Mouse (Mus musculus) activated CD4-positive, CD25-positive, alpha-beta regulatory T cell, adult 4 months (primary cell): ENCODE data around the gene Gzmg. TPM values are rescaled to one million over a fixed set of nuclear protein-coding genes. Genes with fewer than 3 reads are reported as not detected.
"Not testable (repeated sequence)": the region's sequence is repeated elsewhere in the genome, so short reads cannot be mapped to it uniquely, and the experiment has no call there.

Experiments
- ATAC-seq: one replicate; pipeline ENCODE4 v1.8.0; 2017
- polyA plus RNA-seq, 2 experiments: library from polyadenylated mRNA; unstranded; fragments of 100-300 nt; shearing (Covaris generic); gene quantifications; one replicate each; pipeline ENCODE4 v1.2.1; 2017

Gene Gzmg
- polyA plus RNA-seq, result not detected

DNA sequence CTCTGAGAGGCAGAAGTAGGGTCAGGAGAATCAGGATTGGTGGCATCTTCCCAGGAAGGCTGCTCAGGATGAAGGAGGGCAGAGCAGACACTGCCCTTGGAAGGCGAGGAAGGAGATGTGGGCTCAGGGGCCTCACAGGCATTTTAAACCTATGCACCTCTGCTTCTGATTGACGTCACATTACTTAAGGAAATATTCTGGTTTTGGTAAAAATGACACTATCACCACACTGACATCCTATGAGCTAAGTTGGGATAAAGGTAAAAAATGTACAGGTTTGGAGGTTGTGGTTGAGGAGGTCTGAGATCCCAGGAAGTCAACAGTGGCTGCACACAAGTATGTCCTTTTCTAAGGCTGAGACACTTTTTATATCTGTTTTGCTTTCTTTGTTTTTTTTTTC, at the start of gene Gzmg:
Gene Gzmg (minus strand): TSS at position 101 of the 400 bp plus-strand sequence.
- not testable (repeated sequence) for ATAC-seq

DNA sequence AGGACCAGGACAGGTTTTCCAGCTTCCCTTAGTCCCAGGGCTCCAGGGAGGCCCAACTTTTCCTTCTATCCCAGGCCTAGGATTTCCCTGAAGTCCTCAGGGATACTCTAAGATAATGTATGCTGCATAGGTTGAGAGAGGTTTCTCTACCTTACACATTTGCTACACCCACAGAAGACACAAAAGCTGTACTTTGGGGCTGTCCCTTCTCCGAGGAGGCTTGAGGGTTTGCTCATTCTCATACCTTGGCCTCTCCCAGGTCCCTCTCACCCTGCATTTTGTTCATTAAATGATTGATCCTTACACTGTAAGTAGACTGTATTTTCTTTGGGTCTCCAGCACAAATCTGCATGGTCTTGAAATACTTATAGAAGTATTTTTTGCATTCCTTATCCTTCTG, 46.2 kb upstream of the Gzmg start:
- peak; percentile 80 for ATAC-seq

DNA sequence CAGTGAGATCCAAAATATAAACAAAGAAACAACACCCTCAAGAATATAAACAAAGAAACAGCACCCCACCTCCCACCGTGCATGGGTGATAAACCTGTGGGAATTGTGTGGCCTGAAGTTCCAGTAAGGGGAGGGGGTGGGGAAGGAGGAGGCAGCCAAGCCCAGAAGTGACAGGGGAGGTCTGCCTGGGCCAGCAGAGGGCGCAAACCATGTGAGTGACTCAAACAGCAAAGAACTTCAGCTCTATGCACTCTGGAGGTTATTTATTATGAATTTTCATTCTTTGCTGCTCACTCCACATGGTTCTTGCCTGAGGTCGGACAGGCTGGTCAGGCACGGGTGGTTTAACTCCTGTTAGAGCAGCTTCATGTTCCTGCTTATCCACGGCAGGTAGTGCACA, 45.6 kb upstream of the Gzmg start:
- ATAC-seq, result peak; percentile 76

DNA sequence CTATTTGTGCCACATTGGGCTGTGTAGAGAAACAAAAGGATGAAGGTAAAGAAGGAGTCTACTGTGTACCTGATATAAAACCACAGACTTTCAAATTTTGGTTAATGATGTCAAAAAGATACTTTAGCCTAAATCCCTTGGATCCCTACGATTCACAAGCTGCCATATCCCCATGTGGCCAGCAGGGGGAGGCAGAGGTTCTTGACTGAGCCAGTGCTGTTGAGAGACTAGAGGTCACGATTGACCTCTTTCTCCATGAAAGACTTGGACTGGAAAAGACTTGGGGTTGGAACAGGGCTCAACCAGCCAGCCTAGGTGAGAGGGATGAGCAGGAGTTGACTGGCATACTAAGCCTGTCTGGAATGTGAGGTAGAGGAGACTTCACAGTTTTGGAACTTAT, 44.6 kb upstream of the Gzmg start:
- peak; percentile 24 for ATAC-seq

DNA sequence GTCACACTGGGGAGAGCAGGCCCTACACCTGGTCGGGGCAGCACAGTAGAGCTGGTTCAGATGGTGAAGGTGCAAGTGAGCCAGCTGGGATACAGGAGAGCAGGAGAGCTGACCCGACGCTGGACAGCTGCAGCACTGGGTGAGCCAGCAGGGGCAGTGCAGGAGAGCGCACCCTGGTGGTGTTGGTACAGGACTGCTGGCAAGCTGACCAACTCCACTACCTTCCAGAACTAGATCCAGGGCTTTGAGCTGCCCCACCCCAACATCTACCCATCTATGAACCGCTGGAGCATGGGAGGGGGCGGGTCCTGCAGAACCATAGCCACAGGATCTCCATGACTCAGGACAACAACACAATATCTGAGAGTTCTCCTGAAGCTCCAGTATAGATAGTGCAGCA, 27.6 kb upstream of the Gzmg start:
- no peak for ATAC-seq

DNA sequence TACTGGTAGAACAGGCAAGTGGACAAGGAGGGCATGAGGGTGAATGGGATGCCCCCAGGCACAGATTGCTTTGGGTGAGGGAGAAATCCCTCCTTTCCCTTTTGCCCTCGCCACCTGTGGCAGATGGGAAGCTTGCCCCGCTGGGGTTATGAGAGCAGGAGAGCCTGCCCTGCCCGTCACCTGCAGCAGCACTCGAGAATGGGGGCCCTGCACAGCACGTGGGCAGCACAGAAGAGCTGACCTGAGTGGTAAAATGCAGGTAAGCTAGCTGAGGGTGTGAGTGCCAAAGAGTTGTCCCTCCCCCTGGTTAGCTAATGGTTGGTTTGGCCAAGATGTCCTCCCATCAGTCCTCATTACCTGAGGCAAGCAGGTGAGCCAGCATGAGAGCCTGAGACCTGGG, 27.1 kb upstream of the Gzmg start:
- no peak for ATAC-seq

DNA sequence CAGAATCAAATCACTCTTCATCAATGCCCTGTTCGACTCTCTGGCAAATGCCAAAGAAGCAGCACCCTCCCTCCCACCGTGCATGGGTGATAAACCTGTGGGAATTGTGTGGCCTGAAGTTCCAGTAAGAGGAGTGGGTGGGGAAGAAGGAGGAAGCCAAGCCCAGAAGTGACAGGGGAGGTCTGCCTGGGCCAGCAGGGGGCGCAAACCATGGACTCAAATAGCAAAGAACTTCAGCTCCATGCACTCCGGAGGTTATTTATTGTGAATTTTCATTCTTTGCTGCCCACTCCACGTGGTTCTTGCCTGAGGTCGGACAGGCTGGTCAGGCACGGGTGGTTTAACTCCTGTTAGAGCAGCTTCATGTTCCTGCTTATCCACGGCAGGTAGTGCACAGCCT, 18.3 kb upstream of the Gzmg start:
- not testable (repeated sequence) for ATAC-seq

DNA sequence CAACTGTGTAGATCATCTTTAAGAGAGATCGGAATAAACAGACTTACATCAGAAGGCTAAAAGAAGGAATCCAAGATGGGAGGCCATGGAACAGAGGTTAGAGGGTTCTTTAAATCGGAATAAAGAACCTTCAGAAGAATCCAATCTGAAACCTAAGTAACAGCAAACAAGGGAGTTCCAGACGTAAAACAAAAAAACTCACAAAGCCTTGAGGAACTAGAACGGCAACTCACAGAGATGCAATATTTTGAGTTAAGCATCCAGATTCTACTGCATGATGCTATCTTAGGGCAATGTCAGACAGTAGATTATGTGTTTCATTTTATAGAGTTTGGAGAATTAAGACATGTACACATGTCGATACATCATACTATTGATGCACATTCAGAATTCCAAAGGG, 15.1 kb upstream of the Gzmg start, which contains the start of gene Gzmn:
Gene Gzmn (minus strand): TSS at position 101 of the 400 bp plus-strand sequence.
- ATAC-seq, result no peak

DNA sequence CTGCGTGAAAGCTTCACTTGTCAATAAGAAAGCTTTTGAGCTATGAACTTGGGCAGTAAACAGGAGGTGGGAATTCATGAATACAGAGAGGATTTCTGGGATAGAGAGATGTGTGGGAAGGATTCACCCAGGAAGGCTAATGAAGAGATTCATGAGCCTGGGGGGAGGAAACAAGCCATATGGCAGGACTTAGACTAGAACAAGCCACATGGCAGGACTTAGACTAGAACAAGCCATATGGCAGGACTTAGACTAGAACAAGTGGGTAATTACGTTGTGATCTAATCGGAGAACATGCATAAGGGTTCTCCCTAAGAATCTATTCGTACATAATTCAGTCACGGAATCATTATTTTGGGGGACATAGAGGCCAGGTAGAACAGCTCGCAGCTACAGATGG, 14.0 kb upstream of the Gzmg start:
- ATAC-seq, result no peak

DNA sequence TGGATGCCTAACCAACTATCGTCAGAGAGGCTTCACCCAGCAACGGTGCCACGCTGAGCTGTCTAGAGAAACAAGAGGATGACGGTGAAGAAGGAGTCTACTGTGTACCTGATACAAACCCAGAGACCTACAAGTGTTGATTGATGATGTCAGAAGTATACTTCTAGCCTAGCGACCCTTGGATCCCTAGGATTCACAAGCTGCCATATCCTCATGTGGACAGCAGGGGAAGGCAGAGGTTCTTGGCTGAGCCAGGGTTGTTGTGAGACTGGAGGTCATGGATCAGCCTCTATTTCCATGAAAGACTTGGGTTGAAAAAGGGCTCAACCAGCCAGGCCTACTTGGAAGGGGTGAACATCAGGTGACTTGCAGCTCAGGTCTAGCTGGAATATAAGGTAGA, 13.4 kb upstream of the Gzmg start:
- no peak for ATAC-seq

DNA sequence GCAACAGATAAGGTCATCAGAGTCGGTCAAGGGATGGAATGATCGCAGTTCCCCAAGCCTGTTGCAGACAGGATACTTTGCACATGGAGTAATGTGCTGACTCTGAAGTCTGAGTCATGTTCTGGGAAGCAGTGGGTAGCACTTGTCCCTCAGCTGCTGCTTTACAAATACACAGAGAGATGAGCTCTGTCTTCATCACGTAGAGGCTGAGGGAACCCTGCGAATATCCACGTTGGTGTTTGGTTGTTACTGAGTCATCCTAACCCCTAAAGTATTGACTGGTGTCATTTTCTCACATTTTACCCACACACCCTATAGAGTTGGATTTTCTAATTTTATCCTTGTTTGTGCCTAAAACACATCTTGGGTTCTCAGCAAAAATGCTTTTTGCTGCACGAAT, 8.6 kb upstream of the Gzmg start:
- no peak for ATAC-seq

DNA sequence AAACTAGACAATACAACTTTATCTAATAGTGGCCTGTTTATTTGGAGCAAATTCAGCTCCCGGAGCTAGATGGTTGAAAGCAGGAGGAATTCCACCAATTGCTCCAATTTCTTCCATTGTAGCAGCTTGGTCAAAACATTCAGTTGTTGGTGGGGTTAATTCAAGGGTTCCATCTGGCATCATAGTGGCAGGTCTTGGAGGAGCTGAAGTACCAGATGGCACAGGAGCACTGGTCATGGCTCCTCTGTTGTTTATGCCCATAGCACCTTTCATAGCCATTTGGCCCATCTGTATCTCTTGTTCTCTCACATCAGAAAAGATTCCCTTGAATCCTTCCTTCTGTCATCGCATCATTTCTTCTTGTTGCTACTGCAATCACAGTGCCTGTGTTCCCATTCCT, 2.7 kb upstream of the Gzmg start:
- ATAC-seq, result no peak

DNA sequence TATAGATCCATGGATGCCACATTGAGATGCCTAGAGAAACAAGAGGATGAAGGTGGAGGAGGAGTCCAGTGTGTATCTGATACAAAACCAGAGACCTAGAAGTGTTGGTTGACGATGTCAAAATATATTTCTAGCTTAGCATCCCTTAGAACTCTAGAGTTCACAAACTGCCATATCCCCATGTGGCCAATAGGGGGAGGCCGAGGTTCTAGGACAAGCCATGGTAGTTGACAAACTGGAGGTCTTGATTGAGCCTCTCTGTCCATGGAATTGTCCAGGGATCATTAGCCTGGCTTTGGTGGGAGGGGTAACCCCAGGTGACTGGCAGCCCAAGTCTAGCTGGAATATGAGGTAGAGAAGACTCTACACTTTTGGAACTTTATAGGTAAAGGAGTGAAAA, 4.0 kb downstream of the Gzmg start:
- ATAC-seq, result no peak

DNA sequence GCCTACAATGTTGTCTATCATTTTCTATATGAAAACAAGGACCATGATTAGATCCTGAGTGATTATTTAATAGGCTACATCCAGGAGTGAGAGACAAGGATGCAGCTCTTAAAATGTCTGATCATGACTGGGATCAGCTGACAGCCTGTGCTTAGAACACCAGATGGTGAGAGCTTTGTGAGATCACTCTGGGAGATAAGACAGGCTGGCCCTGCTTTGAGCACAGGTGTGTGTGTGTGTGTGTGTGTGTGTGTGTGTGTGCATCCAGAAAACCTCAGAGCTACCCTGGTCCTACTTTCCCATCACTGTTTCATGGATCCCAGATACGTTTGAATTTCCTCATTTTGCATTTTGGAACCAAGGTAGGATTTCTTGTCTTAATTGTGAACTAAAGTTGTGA, 25.7 kb downstream of the Gzmg start:
- not testable (repeated sequence) for ATAC-seq

DNA sequence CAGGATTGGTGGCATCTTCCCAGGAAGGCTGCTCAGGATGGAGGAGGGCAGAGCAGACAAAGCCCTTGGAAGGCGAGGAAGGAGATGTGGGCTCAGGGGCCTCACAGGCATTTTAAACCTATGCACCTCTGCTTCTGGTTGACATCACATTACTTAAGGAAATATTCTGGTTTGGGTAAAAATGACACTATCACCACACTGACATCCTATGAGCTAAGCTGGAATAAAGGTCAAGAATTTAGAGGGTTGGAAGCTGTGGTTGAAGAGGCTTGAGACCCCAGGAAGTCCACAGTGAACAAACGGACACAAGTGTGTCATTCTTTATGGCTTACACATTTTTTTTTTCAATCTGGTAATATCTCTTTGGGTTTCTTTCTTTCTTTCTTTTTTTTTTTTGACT, 26.9 kb downstream of the Gzmg start, which contains the start of gene Gzmd:
Gene Gzmd (minus strand): TSS at position 101 of the 400 bp plus-strand sequence.
- not testable (repeated sequence) for ATAC-seq

DNA sequence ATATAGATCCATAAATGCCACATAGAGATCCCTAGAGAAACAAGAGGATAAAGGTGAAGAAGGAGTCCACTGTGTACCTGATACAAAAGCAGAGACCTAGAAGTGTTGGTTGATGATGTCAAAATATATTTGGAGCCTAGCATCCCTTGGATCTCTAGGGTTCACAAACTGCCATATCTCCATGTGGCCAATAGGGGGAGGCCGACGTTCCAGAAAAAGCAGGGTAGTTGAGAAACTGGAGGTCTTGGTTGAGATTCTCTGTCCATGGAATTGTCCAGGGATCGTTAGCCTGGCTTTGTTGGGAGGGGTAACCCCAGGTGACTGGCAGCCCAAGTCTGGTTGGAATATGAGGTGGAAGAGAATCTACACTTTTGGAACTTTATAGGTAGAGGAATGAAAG, 31.0 kb downstream of the Gzmg start:
- ATAC-seq, result no peak

DNA sequence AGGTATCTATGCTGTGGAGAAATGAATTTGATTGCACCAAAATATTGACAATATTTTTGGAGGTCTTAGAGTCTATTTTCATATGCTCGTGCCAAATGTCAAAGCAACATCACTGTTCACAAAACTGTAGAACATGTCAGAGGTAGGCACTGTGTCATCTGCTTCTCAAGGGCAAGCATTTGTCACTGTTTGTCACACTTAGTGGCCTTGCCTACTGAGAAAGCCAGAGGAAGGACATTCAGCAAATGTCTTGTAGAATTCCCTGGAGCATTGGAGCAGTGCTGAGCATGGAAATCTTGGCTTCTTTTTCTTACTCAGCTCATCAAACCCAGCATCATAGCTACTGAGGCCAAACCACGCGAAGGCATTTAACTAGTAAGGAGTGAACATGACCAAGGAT, 35.9 kb downstream of the Gzmg start:
- no peak for ATAC-seq

DNA sequence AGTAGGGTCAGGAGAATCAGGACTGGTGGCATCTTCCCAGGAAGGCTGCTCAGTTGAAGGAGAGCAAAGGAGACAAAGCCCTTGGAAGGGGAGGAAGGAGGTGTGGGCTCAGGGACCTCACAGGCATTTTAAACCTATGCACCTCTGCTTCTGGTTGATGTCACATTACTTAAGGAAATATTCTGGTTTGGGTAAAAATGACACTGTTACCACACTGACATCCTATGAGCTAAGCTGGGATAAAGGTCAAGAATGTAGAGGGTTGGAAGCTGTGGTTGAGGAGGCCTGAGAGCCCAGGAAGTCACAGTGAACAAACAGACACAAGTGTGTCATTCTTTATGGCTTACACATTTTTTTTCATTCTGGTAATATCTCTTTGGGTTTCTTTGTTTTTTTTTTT, 38.9 kb downstream of the Gzmg start, which contains the start of gene Gzme:
Gene Gzme (minus strand): TSS at position 101 of the 400 bp plus-strand sequence.
- ATAC-seq, result no peak

DNA sequence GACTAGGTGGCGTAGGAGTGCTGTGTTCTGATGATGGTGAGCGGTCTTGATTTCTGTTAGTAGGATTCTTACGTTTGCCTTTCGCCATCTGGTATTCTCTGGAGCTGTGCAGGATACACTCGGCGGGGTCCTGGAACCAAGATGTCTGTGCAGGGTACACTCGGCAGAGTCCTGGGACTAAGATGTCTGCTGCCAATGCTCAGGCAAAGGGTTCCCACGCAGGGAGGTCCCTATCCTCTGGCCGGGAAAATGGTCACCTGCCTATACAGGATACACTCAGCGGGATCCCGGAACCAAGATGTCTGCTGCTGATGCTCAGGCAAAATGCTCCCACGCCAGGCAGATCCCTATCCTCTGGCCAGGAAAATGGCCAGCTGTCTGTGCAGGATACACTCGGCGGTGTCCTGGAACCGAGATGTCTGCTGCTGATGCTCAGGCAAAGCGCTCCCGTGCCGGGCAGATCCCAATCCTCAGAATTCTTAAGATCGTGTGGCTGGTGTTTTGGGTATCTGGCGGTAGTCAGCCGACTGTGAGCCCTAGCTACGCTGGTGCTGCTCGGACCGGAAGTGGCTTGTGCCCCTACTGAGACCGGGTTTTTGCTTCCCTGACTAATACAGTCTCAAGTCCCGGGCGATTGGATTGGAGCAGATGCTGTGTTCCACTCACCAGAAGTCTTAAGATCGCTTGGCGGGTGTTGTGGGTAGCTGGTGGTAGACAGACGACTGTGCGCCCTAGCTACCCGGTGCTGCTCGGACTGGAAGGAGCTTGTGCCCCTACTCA, 43.7 kb downstream of the Gzmg start:
- ATAC-seq, result not testable (repeated sequence)

Other genes starting within 250 kb of the Gzmg start
- gene Cma1, start 214.9 kb downstream of the Gzmg start, polyA plus RNA-seq, result not detected
- gene Cma2, start 208.6 kb downstream of the Gzmg start, polyA plus RNA-seq, result not detected
- gene Mcpt1, start 141.6 kb downstream of the Gzmg start, polyA plus RNA-seq, result not detected
- gene Mcpt9, start 129.1 kb downstream of the Gzmg start, polyA plus RNA-seq, result not detected
- gene Mcpt2, start 117.5 kb downstream of the Gzmg start, polyA plus RNA-seq, result not detected
- gene Mcpt4, start 97.3 kb downstream of the Gzmg start, polyA plus RNA-seq, result not detected
- gene Mcpt8, start 74.3 kb downstream of the Gzmg start, polyA plus RNA-seq, result not detected
- not detected for gene Ctsg, start 57.0 kb downstream of the Gzmg start, polyA plus RNA-seq
- gene Gzme, start 39.0 kb downstream of the Gzmg start, polyA plus RNA-seq, result not detected
- gene Gzmd, start 27.0 kb downstream of the Gzmg start, polyA plus RNA-seq, result not detected
- gene Gzmn, start 15.0 kb upstream of the Gzmg start, polyA plus RNA-seq, result not detected
- under 1 TPM in 1 of 2 experiments, not detected in 1; 0.96 TPM for gene Gzmf, start 51.8 kb upstream of the Gzmg start, polyA plus RNA-seq
- 10 to 100 TPM in 1 of 2 experiments, 1 to 10 TPM in 1; 6.0 to 10.5 TPM for gene Gzmc, start 75.1 kb upstream of the Gzmg start, polyA plus RNA-seq
- 100 to 1,000 TPM; 142 to 148 TPM for gene Gzmb, start 102.7 kb upstream of the Gzmg start, polyA plus RNA-seq
- not detected for gene Atp12a, start 205.5 kb upstream of the Gzmg start, polyA plus RNA-seq
- gene Rnf17, start 243.0 kb upstream of the Gzmg start, polyA plus RNA-seq, result under 1 TPM in 1 of 2 experiments, not detected in 1; 0.21 TPM